Mouse (Mus musculus) limb, embryonic 12.5 days (tissue): Measurements from ENCODE around the gene Mrpl23. TPM values are rescaled to one million over a fixed set of nuclear protein-coding genes. Genes with fewer than 3 reads are reported as not detected.

Source experiments
- ATAC-seq: fragments of 200-750 bp; cut with Nextera tagmentation; 2 replicates; pipeline ENCODE4 v1.8.0; 2017; ENCODE audit warnings: low read depth, moderate TSS enrichment; ENCODE audit not compliant: insufficient number of reproducible peaks, insufficient read depth, low FRiP score, low TSS enrichment
- H3K27ac ChIP-seq: fragments of 300-500 bp; sonication (generic); 2 replicates; pipeline ENCODE4 v1.5.1; 2016; ENCODE audit warnings: mild to moderate bottlenecking, moderate library complexity
- H3K27me3 ChIP-seq: fragments of 300-500 bp; sonication (generic); 2 replicates; pipeline ENCODE4 v1.6.1; 2016; ENCODE audit warnings: mild to moderate bottlenecking, moderate library complexity
- H3K36me3 ChIP-seq: fragments of 300-500 bp; sonication (generic); 2 replicates; pipeline ENCODE4 v1.6.1; 2016; ENCODE audit warnings: mild to moderate bottlenecking, moderate library complexity
- H3K4me1 ChIP-seq: fragments of 300-500 bp; sonication (generic); replicated peaks from 2 replicates; pipeline ENCODE4 v1.6.1; 2016
- H3K4me2 ChIP-seq: fragments of 300-500 bp; sonication (generic); 2 replicates; pipeline ENCODE4 v1.6.1; 2016; ENCODE audit warnings: mild to moderate bottlenecking, moderate library complexity
- H3K4me3 ChIP-seq: fragments of 300-500 bp; sonication (generic); replicated peaks from 2 replicates; pipeline ENCODE4 v1.5.1; 2016; ENCODE audit warnings: mild to moderate bottlenecking
- H3K9ac ChIP-seq: fragments of 300-500 bp; sonication (generic); replicated peaks from 2 replicates; pipeline ENCODE4 v1.6.1; 2016; ENCODE audit warnings: mild to moderate bottlenecking, moderate library complexity
- H3K9me3 ChIP-seq: fragments of 300-500 bp; sonication (generic); 2 replicates; pipeline ENCODE4 v1.6.1; 2016; ENCODE audit warnings: mild to moderate bottlenecking, moderate library complexity
- WGBS: fragments of 180-500 bp; shearing (Covaris S2); methylation state at CpG from one replicate; pipeline ENCODE4 v1.1.7; 2016; 5-methylcytosine and 5-hydroxymethylcytosine counted together
- polyA plus RNA-seq: library from polyadenylated mRNA; unstranded; fragments of >200 nt; fragmentation: Nextera tagmentation; extraction: Ambion mirVana; gene quantifications from 2 replicates; pipeline ENCODE4 v1.2.1, GENCODE M21; 2016

Mrpl23 gene
- polyA plus RNA-seq, 1 experiment from 2014 or later = 29.4 TPM

DNA sequence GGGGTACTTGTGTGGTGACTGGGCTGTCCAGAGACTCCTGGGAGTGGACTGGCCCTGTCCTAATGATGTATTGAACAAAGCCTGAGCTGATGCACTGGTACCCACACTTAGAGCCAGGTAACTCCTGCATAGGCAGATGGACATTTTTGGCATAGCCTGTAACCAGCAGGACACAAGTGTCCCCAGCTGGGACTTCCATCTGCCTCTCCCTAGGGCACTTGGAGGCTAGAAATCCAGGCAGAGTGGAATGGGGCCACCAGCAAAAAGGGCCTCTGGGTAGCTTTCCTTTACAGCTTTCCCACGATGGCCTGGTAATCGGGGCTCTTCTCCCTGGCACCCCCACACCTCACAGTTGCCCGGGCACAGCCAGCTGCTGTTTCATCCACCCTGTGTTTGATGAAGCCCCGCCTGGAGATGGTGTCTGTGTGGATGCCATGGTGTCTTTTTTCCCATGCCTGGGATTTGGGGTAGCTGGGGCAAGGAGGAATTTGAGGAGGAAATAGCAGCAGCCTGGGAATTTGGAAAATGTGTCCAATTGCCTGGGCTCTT, 29.4 kb downstream of the Mrpl23 start:
- 29% methylated on average over 4 of the region's 4 CpGs for WGBS

DNA sequence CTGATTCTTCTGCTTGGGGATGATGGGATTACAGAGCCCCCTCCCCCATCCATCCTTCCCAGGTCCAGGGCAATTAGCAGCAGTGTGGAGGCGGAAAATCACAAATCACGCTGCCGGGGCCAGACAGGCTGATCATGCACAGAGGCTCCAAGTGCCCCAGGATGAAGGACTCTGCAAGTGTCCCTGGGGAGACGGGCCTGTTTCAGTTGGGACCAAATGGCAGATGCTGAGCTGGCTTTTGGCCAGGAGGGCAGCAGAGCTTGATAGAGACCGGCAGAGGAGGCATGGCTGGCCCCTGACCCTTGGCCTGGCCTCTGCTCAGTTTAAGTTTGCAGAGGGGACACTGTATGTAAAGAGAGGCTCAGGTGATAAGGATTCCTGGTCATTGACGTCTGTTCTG, 30.7 kb downstream of the Mrpl23 start:
- ATAC-seq = no peak
- 15% methylated on average over 6 of the region's 6 CpGs for WGBS
- H3K4me3 ChIP-seq = no peak overlapping the region
- no peak overlapping the region for H3K4me2 ChIP-seq
- H3K36me3 ChIP-seq = no peaks in the 10 kb centered on the region
- H3K4me1 ChIP-seq = peaks cover 84% of the 10 kb centered on the region
- no peaks in the 10 kb centered on the region for H3K27me3 ChIP-seq
- H3K27ac ChIP-seq = peak overlapping the region; percentile 90
- H3K9ac ChIP-seq = no peak overlapping the region
- H3K9me3 ChIP-seq = no peaks in the 10 kb centered on the region

More for the DNA sequence above, 29.4 kb downstream of the Mrpl23 start:
- Histone ChIP-seq H3K27ac (peak overlapping the region; percentile 90), H3K4me2 (no peak overlapping the region), H3K27me3 (no peaks in the 10 kb centered on the region), H3K4me1 (peaks cover 97% of the 10 kb centered on the region), H3K4me3 (no peak overlapping the region), H3K9me3 (no peaks in the 10 kb centered on the region), H3K36me3 (no peaks in the 10 kb centered on the region), H3K9ac (no peak overlapping the region)
- no peak for ATAC-seq

DNA sequence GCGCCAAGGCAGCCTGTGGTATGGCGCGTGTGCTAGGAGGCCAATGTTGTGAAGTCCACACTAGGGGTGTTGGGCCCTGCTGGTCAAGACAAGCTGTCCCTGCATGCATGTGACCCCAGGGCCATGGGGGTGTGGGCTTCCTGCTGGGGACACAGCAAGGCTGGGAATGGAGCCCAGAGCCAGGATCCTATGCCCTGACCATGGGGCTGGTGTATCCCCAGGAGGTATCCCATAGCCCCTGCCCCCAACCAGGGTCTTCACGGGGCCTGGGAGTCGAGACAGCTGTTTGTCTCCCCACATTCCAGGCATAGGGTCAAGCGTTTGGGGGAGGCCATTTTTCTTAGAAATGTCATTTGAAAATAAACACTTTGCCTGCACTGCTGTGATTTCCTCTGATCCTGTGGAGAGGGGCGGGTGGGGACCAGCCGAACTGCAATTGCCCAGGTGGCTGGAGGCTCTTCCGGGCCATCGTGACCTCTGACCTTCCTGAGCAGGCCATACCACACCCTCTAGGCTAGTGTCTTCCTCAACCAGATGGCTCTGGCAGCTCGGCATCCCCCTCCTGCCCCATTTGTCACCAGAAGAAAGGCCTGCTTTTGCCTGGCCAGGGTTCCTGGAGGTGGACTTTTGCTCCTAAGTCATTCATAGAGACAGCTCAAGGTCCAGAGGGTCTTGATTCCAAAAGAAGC, 32.6 kb downstream of the Mrpl23 start:
- no peaks in the 10 kb centered on the region for H3K27me3 ChIP-seq
- no peaks in the 10 kb centered on the region for H3K9me3 ChIP-seq
- H3K36me3 ChIP-seq = no peaks in the 10 kb centered on the region
- peaks cover 81% of the 10 kb centered on the region for H3K4me1 ChIP-seq
- no peak overlapping the region for H3K9ac ChIP-seq
- H3K4me2 ChIP-seq = no peak overlapping the region
- no peak overlapping the region for H3K4me3 ChIP-seq
- peak overlapping the region; percentile 90 for H3K27ac ChIP-seq
- WGBS = 28% methylated on average over 11 of the region's 11 CpGs
- ATAC-seq = no peak

DNA sequence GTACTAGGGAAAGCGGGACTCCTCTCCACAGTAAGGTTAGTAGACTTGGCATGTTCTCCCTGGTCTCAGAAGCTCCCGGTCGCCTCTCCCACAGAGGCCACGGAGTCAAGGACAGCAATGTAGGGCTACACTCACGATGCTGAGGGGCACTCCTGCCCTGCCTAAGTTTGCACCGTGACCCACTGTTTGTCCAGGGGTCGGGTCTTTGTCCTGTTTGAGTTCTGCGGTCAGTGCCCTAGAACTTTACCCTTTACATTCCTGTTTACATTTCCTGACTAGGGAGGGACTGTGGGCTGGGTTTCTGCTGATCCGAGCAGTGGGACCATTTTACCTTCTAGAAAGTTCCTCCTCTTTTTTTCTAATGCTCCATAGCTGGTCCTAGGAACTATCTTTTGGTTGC, 34.0 kb downstream of the Mrpl23 start:
- H3K4me1 ChIP-seq = peaks cover 81% of the 10 kb centered on the region
- H3K4me3 ChIP-seq = no peak overlapping the region
- WGBS = 89% methylated on average over 9 of the region's 9 CpGs
- no peaks in the 10 kb centered on the region for H3K36me3 ChIP-seq
- H3K9ac ChIP-seq = no peak overlapping the region
- H3K9me3 ChIP-seq = no peaks in the 10 kb centered on the region
- peak overlapping the region; percentile 7; the same call in 1 of the 2 replicates for H3K27ac ChIP-seq
- H3K4me2 ChIP-seq = no peak overlapping the region
- ATAC-seq = no peak
- H3K27me3 ChIP-seq = no peaks in the 10 kb centered on the region

DNA sequence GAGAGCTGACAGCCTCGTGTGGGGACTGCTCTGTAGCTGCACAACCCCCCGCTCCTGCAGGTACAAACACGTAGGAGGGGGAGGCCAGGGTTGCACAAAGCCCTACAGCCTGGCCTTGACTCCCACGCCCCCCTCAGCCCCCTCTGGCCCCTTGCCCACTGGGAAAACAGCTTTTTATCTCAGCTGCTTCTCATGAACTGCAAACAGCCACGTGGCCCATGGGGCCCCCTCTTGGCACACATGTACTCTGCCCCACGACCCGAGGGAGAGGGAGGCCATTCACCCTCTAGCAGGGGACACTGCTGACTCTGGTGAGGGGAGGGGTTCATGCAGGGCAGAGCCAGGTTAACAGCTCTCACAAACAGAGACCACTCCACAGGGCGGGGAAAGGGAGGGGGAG, 36.5 kb downstream of the Mrpl23 start:
- Histone ChIP-seq H3K27ac (peak overlapping the region; percentile 96), H3K4me3 (no peak overlapping the region), H3K4me2 (no peak overlapping the region), H3K9me3 (no peaks in the 10 kb centered on the region), H3K9ac (no peak overlapping the region), H3K4me1 (peaks cover 81% of the 10 kb centered on the region), H3K36me3 (no peaks in the 10 kb centered on the region), H3K27me3 (no peaks in the 10 kb centered on the region)
- 36% methylated on average over 8 of the region's 8 CpGs for WGBS
- no peak for ATAC-seq

DNA sequence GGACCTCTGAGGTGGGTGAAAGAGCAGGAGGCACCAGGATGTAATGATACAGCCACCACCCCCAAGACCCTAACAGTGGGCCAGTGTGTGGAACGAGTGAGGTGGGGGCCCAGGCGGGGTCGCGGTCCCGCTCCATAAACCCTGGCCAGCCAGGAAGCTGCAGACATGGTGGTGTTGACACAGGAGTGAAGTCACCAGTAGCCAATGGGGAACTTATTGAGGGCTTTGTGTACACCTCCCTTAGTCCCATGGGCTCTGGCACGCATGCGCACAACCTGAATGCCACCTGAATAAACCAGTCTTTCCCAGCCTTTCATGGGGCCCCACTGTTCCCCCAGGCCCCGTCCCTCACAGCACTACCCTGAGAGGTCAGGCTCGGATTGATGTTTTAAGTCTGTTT, 38.1 kb downstream of the Mrpl23 start:
- H3K36me3 ChIP-seq = no peaks in the 10 kb centered on the region
- H3K27me3 ChIP-seq = no peaks in the 10 kb centered on the region
- ATAC-seq = peak; percentile 34
- H3K9me3 ChIP-seq = no peaks in the 10 kb centered on the region
- H3K4me1 ChIP-seq = peaks cover 81% of the 10 kb centered on the region
- no peak overlapping the region for H3K4me3 ChIP-seq
- peak overlapping the region; percentile 96 for H3K27ac ChIP-seq
- 53% methylated on average over 9 of the region's 9 CpGs for WGBS
- peak overlapping the region; percentile 33 for H3K4me2 ChIP-seq
- H3K9ac ChIP-seq = no peak overlapping the region

DNA sequence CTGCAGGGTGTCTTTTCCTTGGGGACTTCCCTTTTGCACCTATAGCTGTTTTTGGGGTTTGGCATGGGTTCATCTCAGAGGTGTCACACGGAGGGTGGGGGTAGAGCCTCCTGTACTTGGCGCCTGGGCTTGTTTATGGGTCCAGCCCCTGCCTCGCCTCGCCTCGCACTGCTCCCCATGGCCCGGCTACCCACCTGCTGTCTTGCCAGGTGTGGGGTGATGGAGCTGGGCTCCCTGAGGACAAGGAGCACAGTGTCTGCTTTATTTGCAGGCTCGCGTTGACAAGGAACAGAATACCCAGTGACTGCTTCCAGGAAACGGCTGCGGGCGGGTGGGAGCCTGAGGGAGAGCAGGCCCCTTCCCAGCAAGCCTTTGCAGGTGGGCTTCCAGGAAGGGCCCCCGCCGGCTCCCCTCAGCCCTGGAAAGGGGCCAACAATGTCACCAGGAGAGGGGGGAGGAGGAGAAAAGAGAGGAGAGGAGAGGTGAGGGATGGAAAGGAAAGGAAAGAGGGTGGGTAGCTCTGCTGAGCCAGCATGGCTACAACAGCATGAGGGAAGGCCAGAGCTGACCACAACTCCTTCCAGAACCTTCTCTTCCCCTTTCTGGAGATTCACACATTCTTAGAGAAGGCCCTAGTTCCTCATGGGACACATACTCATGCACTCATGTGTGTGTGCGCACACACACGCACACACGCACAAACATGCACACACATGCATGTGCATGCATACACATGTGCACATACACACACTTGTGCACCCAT, 39.2 kb downstream of the Mrpl23 start:
- Histone ChIP-seq H3K4me1 (peaks cover 73% of the 10 kb centered on the region), H3K4me2 (peak overlapping the region; percentile 33), H3K9ac (0 out of 2 replicates have a peak overlapping the region, but pooled peaks have one; percentile 23), H3K4me3 (no peak overlapping the region), H3K27me3 (no peaks in the 10 kb centered on the region), H3K27ac (peak overlapping the region; percentile 96), H3K9me3 (no peaks in the 10 kb centered on the region), H3K36me3 (peaks cover 4% of the 10 kb centered on the region; the same call in 1 of the 2 replicates)
- peak; percentile 57 for ATAC-seq
- WGBS = 26% methylated on average over 16 of the region's 16 CpGs

DNA sequence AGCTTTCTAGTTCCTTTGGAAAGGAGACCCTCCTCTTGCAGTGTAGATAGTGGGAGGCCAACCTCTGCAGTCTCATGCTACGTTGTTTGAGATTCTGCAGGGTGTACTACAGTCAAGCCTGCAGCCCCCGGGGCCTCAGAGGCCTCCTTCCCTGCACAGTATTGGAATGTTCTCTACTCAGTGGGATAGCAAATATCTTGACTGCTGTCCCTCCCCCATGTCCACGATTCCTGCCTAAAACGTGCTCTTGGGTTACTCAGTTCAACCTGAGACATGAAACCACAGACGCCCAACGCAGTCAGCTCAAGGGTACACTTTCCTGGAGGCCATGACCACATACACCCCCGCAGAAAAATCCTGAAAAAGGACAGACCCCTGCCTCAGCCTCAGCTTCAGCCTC, 39.9 kb downstream of the Mrpl23 start:
- Histone ChIP-seq H3K27ac (peak overlapping the region; percentile 96), H3K4me3 (no peak overlapping the region), H3K4me1 (peaks cover 72% of the 10 kb centered on the region), H3K4me2 (peak overlapping the region; percentile 33), H3K27me3 (no peaks in the 10 kb centered on the region), H3K9me3 (no peaks in the 10 kb centered on the region), H3K9ac (peak overlapping the region; percentile 23; the same call in 1 of the 2 replicates), H3K36me3 (peaks cover 7% of the 10 kb centered on the region; the same call in 1 of the 2 replicates)
- WGBS = 19% methylated on average over 7 of the region's 7 CpGs
- ATAC-seq = no peak

DNA sequence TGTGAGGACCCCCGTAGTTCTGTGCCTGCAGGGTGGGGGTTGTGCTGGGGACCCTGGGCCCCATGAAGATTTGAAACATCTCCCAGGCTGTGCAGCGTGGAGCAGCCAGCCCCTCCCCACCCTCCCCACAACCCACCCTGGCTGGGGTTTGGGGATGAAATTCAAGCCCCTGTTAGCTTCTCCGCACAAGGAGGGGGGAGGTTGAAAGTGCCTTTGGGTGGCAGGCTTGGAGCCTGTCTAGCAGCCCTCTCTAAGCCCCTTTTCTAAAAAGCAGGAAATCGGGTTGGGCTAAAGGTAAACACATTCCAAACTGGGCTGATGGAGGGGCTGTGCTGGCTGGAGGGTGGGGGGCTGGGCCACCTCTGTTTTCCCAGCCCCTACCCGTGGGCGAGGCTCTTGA, 40.5 kb downstream of the Mrpl23 start:
- Histone ChIP-seq H3K27me3 (no peaks in the 10 kb centered on the region), H3K36me3 (peaks cover 7% of the 10 kb centered on the region; the same call in 1 of the 2 replicates), H3K4me1 (peaks cover 72% of the 10 kb centered on the region), H3K27ac (peak overlapping the region; percentile 96), H3K9me3 (no peaks in the 10 kb centered on the region), H3K9ac (no peak overlapping the region; the same call in 1 of the 2 replicates), H3K4me3 (no peak overlapping the region), H3K4me2 (peak overlapping the region; percentile 62)
- peak; percentile 23; the same call in 1 of the 2 replicates for ATAC-seq
- 3% methylated on average over 6 of the region's 6 CpGs for WGBS

DNA sequence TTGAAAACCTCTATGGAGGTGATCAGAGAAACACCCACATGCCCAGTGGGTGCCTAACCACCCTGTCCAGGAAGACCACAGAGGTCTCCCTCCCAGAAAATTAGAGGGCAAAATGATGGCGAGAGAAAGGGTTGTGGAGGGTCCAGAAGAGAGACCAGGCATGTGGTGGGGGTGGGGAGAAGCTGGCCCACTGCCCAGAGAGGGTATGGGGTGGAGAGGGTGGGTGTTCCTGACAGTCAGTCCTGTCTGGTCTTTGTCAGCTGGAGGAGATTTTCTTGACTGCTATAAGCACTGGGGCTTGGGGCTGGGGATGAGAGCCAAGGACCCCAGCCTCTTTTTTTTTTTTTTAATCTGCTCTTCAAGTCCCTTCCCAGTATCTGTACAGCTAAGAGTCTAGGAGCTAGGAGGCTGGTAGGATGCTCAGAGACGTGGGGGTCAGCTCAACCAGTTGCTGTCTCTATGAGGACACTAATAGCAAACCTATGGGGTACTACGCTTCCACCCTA, 41.7 kb downstream of the Mrpl23 start:
- Histone ChIP-seq H3K4me1 (peaks cover 70% of the 10 kb centered on the region), H3K4me2 (peak overlapping the region; percentile 62; the same call in 1 of the 2 replicates)
- 52% methylated on average over 3 of the region's 3 CpGs for whole genome bisulfite sequencing

DNA sequence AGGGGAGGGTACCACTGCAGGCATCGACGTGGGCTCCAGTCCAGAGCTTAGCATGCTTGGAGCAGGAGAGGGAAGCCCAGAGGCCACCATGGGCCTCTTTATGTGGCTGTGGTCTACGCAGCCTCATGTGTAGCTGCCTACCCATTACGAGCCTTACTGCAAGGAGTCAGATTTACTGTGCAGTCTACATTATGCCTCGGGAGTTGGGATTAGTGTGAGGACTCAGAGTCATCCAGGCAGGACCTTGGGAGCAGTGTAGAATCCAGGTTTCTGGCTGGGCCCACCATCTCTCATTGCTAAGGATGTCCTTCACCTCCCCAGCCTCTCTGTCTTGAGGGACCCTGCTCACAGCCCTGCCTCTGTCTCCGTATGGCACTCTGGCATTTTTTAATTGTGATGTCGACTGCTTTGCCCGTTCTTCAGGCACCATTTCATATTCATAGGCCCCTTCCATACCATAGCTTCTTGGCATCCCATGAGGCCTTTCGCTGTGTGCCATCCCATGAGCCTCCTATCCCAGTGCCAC, 42.4 kb downstream of the Mrpl23 start:
- H3K4me3 ChIP-seq = peak overlapping the region; percentile 55
- H3K4me1 ChIP-seq = peaks cover 63% of the 10 kb centered on the region
- WGBS = 47% methylated on average over 9 of the region's 9 CpGs
- ATAC-seq = no peak
- peak overlapping the region; percentile 62 for H3K4me2 ChIP-seq
- H3K36me3 ChIP-seq = peaks cover 7% of the 10 kb centered on the region; the same call in 1 of the 2 replicates
- H3K27me3 ChIP-seq = no peaks in the 10 kb centered on the region
- peaks cover 12% of the 10 kb centered on the region; the same call in 1 of the 2 replicates for H3K9me3 ChIP-seq
- H3K9ac ChIP-seq = peak overlapping the region; percentile 89
- H3K27ac ChIP-seq = peak overlapping the region; percentile 96

More for the DNA sequence above, 41.7 kb downstream of the Mrpl23 start:
- ATAC-seq = no peak
- peak overlapping the region; percentile 96 for H3K27ac ChIP-seq
- peak overlapping the region; percentile 89 for H3K9ac ChIP-seq
- H3K4me3 ChIP-seq = no peak overlapping the region
- H3K9me3 ChIP-seq = 0 out of 2 replicates have a peak, but pooled peaks cover 5% of the 10 kb centered on the region
- peaks cover 7% of the 10 kb centered on the region; the same call in 1 of the 2 replicates for H3K36me3 ChIP-seq
- no peaks in the 10 kb centered on the region for H3K27me3 ChIP-seq
